Mouse (Mus musculus) megakaryocyte, embryonic 14.5 days (primary cell): ENCODE measurements at regions not wholly inside any gene's neighbourhood (a gene's known extent, or its start where the extent isn't known, plus 50 kb on each side); places are given as distances from the start of the nearest gene placed in this dataset.

Experiments
- H3K27me3 ChIP-seq: replicated peaks from 2 replicates; pipeline ENCODE3; 2012; ENCODE audit warnings: inconsistent platforms
- H3K36me3 ChIP-seq: replicated peaks from 2 replicates; pipeline ENCODE3; 2012; ENCODE audit warnings: low read length, inconsistent platforms, mixed read lengths
- H3K4me1 ChIP-seq: 2 replicates; pipeline ENCODE4 v1.6.1; 2012; ENCODE audit warnings: inconsistent platforms
- H3K4me3 ChIP-seq: replicated peaks from 2 replicates; pipeline ENCODE3; 2012; ENCODE audit warnings: moderate library complexity, mild to moderate bottlenecking, inconsistent platforms
- H3K9me3 ChIP-seq: 2 replicates; pipeline ENCODE4 v1.6.1; 2012; ENCODE audit warnings: inconsistent platforms
- FLI1 ChIP-seq: IDR thresholded peaks from 2 replicates; pipeline ENCODE4 v1.6.1; 2012; ENCODE audit warnings: low read length, inconsistent platforms, mixed read lengths
- GATA1 ChIP-seq: IDR thresholded peaks from 3 replicates; pipeline ENCODE4 v1.6.1; 2012; ENCODE audit warnings: mixed read lengths, low read length, inconsistent platforms, borderline replicate concordance

DNA sequence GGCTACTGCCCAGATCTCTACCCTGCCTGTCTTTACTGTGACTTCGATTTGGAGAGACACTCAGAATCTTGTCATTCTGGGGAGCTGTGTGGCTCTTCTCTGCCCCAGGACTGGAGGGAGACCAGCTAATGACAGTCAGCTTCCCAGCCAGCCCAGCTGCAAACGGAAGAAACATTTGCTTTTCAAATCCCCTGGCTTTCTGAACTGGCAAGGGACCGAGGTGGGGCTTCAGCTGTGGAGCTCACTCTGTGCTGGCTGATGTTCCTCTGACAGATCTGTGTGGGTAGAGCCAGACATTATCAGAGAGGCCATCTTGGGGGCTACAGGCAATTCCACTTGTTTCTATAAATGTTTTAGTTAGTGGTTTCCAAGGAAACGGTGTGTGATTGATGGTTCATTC, 54.0 kb upstream of the Slc35f3 start:
- H3K4me3 ChIP-seq: no peak overlapping the region
- H3K36me3 ChIP-seq: no peaks in the 10 kb centered on the region
- TF ChIP-seq GATA1: no peak
- no peak for TF ChIP-seq FLI1
- H3K4me1 ChIP-seq: no peaks in the 10 kb centered on the region
- H3K27me3 ChIP-seq: peaks cover 6% of the 10 kb centered on the region
- H3K9me3 ChIP-seq: no peaks in the 10 kb centered on the region
